Mouse (Mus musculus) adrenal gland, adult 18-20 months (tissue): Measurements from ENCODE around the gene Nmrk2. TPM values are rescaled to one million over a fixed set of nuclear protein-coding genes. Genes with fewer than 3 reads are reported as not detected.

Source experiments
- DNase-seq, 2 experiments: peaks; one replicate each; pipeline ENCODE4 v3.0.0; 2021 to 2022; ENCODE audit warnings: low spot score in 2 of 2
- total RNA-seq, 2 experiments: library from RNA; stranded (reverse); gene quantifications; 1 replicate in 1 of 2; 2 replicates in 1 of 2; pipeline ENCODE4 v1.2.3; 2021

The Nmrk2 gene
- total RNA-seq, 2 experiments from 2014 or later, result not detected

DNA sequence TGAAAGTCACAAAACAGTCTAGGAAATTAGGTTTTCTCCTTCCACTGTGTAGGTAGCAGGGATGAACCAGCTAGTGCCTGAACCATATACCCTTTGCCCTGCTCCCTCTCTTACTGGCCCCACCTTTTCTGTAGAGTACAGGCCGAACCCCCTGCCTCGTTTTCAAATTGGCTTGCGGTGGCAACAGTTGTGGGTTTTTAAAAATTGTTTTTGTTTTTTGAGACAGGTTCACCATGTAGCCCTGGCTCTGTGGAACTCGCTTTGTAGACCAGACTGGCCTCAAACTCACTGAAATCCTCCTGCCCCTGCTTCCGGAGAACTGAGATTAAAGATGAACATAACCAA lies 33.8 kb downstream of the Nmrk2 start:
- no peak for DNase-seq

DNA sequence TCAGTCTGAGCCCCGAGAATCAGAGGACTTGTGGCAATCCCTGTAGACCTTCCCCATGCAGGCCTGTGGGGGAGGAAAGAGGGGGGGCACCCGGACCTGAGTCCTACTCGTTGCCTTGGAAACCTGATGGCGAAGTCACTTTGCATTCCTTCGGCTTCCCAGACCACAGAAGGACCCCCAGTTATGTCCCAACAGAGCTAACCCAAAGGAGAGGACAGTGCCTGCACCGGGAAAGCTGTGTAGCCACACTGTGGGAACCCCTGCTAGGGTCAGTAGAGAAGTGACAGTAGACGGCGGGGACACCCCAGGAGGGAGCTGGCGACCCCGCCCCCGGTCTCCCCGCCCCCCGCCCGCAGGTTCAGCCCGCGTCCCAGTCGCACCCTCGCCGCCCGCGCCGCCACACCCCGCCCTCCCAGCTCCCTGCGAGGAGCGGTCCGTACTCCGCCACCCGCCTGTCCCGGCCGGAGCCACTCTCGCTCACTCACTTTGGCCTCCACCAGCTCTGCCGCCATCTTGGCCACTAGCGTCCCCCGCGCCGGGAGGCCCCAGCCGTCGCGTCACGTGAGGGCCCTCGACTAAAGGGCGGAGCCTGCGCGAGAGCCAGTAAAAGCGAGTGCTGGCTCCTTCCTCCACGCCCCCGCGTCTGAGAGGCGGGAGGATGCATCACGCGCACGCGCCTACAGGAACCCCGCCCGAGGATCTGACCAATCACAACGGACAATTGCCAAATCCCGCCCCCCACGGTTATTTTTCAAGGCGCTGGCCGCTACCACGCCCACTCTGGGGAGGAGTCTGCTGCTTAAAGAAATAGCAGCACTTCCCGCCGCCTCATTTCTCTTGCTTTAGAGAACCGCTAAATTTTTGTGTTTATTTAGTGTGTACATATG lies 34.4 kb downstream of the Nmrk2 start, which contains the start of gene Pias4:
Gene Pias4, minus strand, starts transcription at position 724 of the 887 bp plus-strand sequence.
- peak; percentile 99 for DNase-seq

DNA sequence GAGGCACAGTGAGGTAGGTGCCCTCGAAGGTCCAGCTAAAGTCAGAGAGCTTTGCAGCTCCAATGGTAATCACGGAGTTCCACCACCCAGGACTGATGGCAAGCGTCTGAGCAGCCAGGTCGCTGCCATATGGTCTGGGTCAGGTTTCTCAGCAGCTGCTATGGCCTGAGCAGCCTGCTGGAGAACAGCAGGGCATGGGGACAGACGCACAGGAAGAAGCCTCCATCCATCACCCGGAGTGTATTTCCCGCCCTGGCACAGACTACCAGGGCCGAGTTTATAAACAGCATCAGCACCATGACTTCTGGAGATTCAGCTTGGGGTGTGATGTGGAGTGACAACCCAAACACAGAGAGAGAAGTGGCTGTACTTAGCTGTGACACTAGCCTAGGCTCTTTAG lies 36.7 kb downstream of the Nmrk2 start:
- DNase-seq, result no peak

DNA sequence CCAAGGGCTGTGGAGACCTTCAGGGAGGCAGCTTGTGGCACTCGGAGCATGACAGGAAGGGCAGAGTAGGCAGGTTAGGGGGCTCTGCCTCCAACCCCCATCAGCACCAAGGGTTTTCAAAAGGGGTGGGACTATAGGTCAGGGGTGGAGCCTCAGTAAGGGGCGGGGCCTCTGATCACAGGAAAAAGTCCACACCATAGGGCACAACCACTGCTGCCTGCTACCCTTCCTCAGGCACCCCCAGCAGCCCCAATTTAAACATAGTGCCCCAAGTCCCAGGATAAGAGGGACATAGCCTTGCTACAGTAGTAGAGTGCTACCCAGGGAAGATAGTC lies 39.6 kb downstream of the Nmrk2 start:
- DNase-seq, result no peak

DNA sequence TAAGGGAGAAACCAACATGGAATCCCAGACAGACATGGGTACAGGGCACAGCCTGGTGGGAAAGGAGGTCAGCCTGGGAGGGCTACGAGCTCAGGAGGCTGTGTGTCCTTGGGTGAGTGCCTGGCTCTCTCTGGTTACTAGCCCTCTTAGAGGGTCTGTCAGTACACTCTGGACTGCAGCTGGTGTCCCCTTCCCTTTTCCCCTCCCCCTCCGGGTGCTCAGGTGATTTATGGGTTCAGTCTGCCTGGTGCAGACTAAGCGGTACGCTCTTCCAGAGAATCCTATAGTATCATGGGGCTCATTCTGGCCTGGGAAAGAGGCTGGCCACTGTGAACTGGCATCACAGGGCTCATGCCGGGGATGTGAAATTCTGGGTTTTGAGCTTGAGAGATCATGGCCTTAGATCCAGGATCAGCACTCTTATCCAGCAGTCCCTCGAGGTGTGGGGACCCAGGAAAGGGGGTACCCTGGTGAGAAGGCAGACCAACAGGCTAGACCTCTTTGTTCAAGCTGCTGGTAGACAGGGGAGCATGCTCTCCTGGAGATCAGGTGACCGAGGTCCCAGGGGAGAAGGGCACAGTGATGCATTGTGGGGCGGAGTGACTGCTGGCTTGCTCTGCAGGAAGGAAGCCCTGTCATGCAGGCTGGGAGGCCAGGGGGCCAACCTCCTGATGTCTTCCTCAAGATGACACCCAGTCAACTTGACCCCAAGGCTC lies 40.1 kb downstream of the Nmrk2 start:
- DNase-seq, result no peak

DNA sequence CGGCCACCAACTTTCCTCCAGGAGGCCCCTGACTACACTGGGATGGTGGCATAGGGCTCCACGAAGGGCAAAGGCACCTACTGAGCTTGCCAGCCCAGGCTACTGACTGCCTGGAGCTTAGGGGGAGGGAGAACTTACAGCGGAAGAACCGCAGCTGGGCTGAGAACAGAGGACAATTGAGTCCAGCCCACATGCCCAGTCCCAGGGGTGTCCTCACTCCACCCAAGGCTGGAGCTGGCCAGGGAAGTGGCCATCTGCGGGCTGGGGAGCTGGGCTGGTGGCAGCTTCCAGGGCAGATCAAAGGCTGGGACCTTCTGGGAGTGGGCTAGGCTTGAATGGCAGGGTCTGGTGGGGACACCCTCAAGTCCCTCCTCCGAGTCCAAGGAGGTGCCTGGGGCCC lies 47.1 kb downstream of the Nmrk2 start:
- no peak for DNase-seq

DNA sequence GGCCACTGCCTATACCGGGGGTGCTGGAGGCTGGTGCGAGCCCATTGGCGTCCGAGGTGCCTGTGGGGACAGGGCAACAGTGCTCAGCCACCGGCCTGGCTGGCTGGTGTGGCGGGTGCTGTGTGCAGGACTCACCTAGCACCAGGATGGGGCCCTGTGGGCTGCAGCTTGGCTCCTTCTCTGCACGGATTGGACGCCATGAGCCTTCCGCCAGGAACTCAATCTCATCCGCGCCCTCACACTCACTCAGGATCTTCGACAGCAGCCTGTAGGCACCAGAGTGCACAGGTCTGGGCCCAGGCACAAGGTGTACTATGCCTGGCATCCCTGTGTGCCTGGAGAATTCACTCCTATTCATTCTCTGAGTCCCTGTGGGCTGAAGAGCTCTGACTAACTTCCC lies 47.5 kb downstream of the Nmrk2 start:
- no peak for DNase-seq

DNA sequence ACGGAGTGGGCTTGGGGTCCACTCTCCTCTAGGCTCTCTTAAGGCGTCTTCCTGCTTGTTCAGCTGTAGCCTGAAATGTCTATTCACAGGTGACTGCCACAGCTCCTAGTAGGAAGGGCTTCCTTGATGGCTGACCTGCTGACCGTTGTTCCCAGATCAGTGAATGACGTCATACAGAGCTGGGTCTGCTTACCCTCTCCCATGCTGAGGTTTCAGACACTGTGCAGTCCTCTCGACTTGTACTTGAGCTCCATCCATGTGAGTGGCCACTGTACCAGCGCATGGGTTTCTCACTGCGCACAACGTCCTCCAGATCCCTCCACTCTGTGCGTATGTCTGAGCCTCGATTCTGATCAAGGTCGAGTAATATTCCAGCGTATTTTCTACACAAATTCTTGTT lies 49.2 kb downstream of the Nmrk2 start:
- no peak for DNase-seq

DNA sequence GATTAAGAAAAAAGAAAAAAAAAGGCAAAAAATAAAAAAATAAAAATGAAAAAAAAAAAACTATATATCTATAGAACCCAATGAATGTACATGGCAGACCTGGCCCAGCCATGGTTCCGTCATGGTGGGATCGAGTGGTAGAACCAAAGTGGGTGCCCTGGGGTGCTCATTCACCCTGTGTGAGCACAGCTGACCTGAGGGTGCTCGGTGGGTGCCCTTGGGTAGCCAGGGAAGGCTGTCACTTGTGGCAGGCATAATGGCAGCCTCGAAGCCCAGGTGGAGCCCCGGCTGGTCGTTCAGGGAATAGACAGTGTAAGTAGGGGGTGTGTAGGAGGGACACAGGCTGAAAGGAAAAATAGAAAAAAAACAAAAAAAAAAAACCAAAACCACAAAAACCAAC lies 50.6 kb downstream of the Nmrk2 start:
- DNase-seq, result no peak

Other genes with a start within 250 kb of the Nmrk2 start
- 10 to 100 TPM in 1 of 2 experiments, 1 to 10 TPM in 1; 7.0 to 11.1 TPM for gene Gng7, start 187.1 kb downstream of the Nmrk2 start, total RNA-seq
- 1 to 10 TPM; 1.7 to 1.8 TPM for gene Diras1, start 176.4 kb downstream of the Nmrk2 start, total RNA-seq
- 10 to 100 TPM; 25.6 to 44.1 TPM for gene Slc39a3, start 164.6 kb downstream of the Nmrk2 start, total RNA-seq
- gene Sgta, start 141.9 kb downstream of the Nmrk2 start, total RNA-seq, result 100 to 1,000 TPM; 220 to 229 TPM
- gene Thop1, start 132.0 kb downstream of the Nmrk2 start, total RNA-seq, result 10 to 100 TPM; 34.0 to 64.4 TPM
- gene Creb3l3, start 103.2 kb downstream of the Nmrk2 start, total RNA-seq, result 1 to 10 TPM in 1 of 2 experiments, under 1 TPM in 1; 0.93 to 1.3 TPM
- gene Map2k2, start 96.1 kb downstream of the Nmrk2 start, total RNA-seq, result 100 to 1,000 TPM; 165 to 179 TPM
- gene Zbtb7a, start 66.8 kb downstream of the Nmrk2 start, total RNA-seq, result 10 to 100 TPM; 65.3 to 84.8 TPM
- 10 to 100 TPM; 27.3 to 29.7 TPM for gene Pias4, start 34.1 kb downstream of the Nmrk2 start, total RNA-seq
- 1,000 to 10,000 TPM; 1,443 to 1,598 TPM for gene Eef2, start 25.4 kb downstream of the Nmrk2 start, total RNA-seq
- 10 to 100 TPM; 63.4 to 74.2 TPM for gene Dapk3, start 19.0 kb downstream of the Nmrk2 start, total RNA-seq
- not detected for gene 4930442H23Rik, start 18.2 kb downstream of the Nmrk2 start, total RNA-seq
- 1 to 10 TPM; 2.7 to 3.5 TPM for gene Atcay, start 28.8 kb upstream of the Nmrk2 start, total RNA-seq
- 10 to 100 TPM; 16.2 to 17.6 TPM for gene Zfr2, start 31.1 kb upstream of the Nmrk2 start, total RNA-seq
- 1 to 10 TPM in 1 of 2 experiments, under 1 TPM in 1; 0.76 to 1.7 TPM for gene Matk, start 50.9 kb upstream of the Nmrk2 start, total RNA-seq
- 100 to 1,000 TPM; 105 to 111 TPM for gene Mrpl54, start 64.9 kb upstream of the Nmrk2 start, total RNA-seq
- gene Apba3, start 64.9 kb upstream of the Nmrk2 start, total RNA-seq, result 100 to 1,000 TPM; 104 to 123 TPM
- gene Tjp3, start 89.5 kb upstream of the Nmrk2 start, total RNA-seq, result 1 to 10 TPM; 1.1 to 1.6 TPM
- gene Pip5k1c, start 90.9 kb upstream of the Nmrk2 start, total RNA-seq, result 10 to 100 TPM; 37.6 to 40.4 TPM
- 10 to 100 TPM; 34.3 to 40.9 TPM for gene Cactin, start 119.1 kb upstream of the Nmrk2 start, total RNA-seq
- 10 to 100 TPM; 23.3 to 29.2 TPM for gene Tbxa2r, start 126.7 kb upstream of the Nmrk2 start, total RNA-seq
- 1 to 10 TPM; 4.5 to 6.7 TPM for gene Gipc3, start 141.2 kb upstream of the Nmrk2 start, total RNA-seq
- gene Hmg20b, start 148.4 kb upstream of the Nmrk2 start, total RNA-seq, result 10 to 100 TPM; 86.5 to 92.7 TPM
- gene Mfsd12, start 155.4 kb upstream of the Nmrk2 start, total RNA-seq, result 10 to 100 TPM; 16.0 to 29.6 TPM
- gene 4930404N11Rik, start 163.8 kb upstream of the Nmrk2 start, total RNA-seq, result 1 to 10 TPM; 1.3 to 4.5 TPM
- 10 to 100 TPM; 35.1 to 35.2 TPM for gene Fzr1, start 176.5 kb upstream of the Nmrk2 start, total RNA-seq
- 10 to 100 TPM; 49.1 to 50.5 TPM for gene Dohh, start 182.4 kb upstream of the Nmrk2 start, total RNA-seq
- 1 to 10 TPM; 1.5 to 1.9 TPM for gene Gm48551, start 182.4 kb upstream of the Nmrk2 start, total RNA-seq
- 1 to 10 TPM; 1.4 to 2.6 TPM for gene Gm48552, start 187.0 kb upstream of the Nmrk2 start, total RNA-seq
- gene Smim24, start 191.0 kb upstream of the Nmrk2 start, total RNA-seq, result 1 to 10 TPM; 1.1 to 1.2 TPM